Mouse (Mus musculus) forebrain, embryonic 10.5 days (tissue): ENCODE measurements around the gene Tdrkh. TPM values are rescaled to one million over a fixed set of nuclear protein-coding genes. Genes with fewer than 3 reads are reported as not detected.

Experiments used
- DNase-seq: peaks from one replicate; pipeline ENCODE4 v3.0.0-alpha.2; 2017; ENCODE audit warnings: low spot score; ENCODE audit errors: extremely low spot score
- H3K27ac ChIP-seq: fragments of 300-500 bp; sonication (generic); 2 replicates; pipeline ENCODE4 v1.5.1; 2016; ENCODE audit warnings: mild to moderate bottlenecking
- H3K27me3 ChIP-seq: fragments of 300-500 bp; sonication (generic); 2 replicates; pipeline ENCODE4 v1.6.1; 2016; ENCODE audit warnings: mild to moderate bottlenecking; ENCODE audit not compliant: poor library complexity, severe bottlenecking
- H3K36me3 ChIP-seq: fragments of 300-500 bp; sonication (generic); replicated peaks from 2 replicates; pipeline ENCODE4 v1.6.1; 2016; ENCODE audit warnings: mild to moderate bottlenecking, moderate library complexity
- H3K4me1 ChIP-seq: fragments of 300-500 bp; sonication (generic); 2 replicates; pipeline ENCODE4 v1.6.1; 2016
- H3K4me3 ChIP-seq: fragments of 300-500 bp; sonication (generic); 2 replicates; pipeline ENCODE4 v1.5.1; 2016; ENCODE audit warnings: mild to moderate bottlenecking, moderate library complexity
- H3K9me3 ChIP-seq: fragments of 300-500 bp; sonication (generic); 2 replicates; pipeline ENCODE4 v1.6.1; 2016; ENCODE audit warnings: mild to moderate bottlenecking, moderate library complexity
- WGBS: fragments of 180-500 bp; shearing (Covaris S2); methylation state at CpG from one replicate; pipeline ENCODE4 v1.1.7; 2016; 5-methylcytosine and 5-hydroxymethylcytosine counted together
- polyA plus RNA-seq: library from polyadenylated mRNA; unstranded; fragments of >200 nt; fragmentation: Nextera tagmentation; extraction: Ambion mirVana; gene quantifications from 2 replicates; pipeline ENCODE4 v1.2.1, GENCODE M21; 2016

Gene Tdrkh
- polyA plus RNA-seq, 1 experiment from 2014 or later: 38.1 TPM

- no peaks in the 10 kb centered on the region for H3K36me3 ChIP-seq
- no peak for DNase-seq
- peaks cover 12% of the 10 kb centered on the region for H3K27me3 ChIP-seq
- no peak overlapping the region for H3K4me3 ChIP-seq
- H3K4me1 ChIP-seq: peaks cover 55% of the 10 kb centered on the region
- no peak overlapping the region for H3K27ac ChIP-seq
- 87% methylated on average over 5 of the region's 5 CpGs for WGBS
- H3K9me3 ChIP-seq: no peaks in the 10 kb centered on the region
Measured at GRCm38 (mm10) chr3:94473567-94474232, 60.6 kb downstream of the Tdrkh start.

GRCm38 (mm10) chr3:94476301-94477035 is 63.4 kb downstream of the Tdrkh start:
- no peak overlapping the region for H3K4me3 ChIP-seq
- peaks cover 40% of the 10 kb centered on the region for H3K27me3 ChIP-seq
- WGBS: 80% methylated on average over 8 of the region's 8 CpGs
- H3K36me3 ChIP-seq: no peaks in the 10 kb centered on the region
- peaks cover 77% of the 10 kb centered on the region for H3K4me1 ChIP-seq
- H3K9me3 ChIP-seq: no peaks in the 10 kb centered on the region
- DNase-seq: no peak
- H3K27ac ChIP-seq: no peak overlapping the region

GRCm38 (mm10) chr3:94477444-94477843 is 64.4 kb downstream of the Tdrkh start:
- WGBS: 56% methylated on average over 4 of the region's 4 CpGs
- H3K4me3 ChIP-seq: peak overlapping the region; percentile 59; the same call in 1 of the 2 replicates

GRCm38 (mm10) chr3:94477981-94478422 is 64.9 kb downstream of the Tdrkh start, which contains the start of gene Celf3:
Gene Celf3, plus strand, starts transcription at chr3:94478295.
- Histone ChIP-seq H3K4me3 (peak within 1 kb of the TSS; percentile 59), H3K9me3 (no peaks in the 10 kb centered on the region), H3K4me1 (peaks cover 82% of the 10 kb centered on the region), H3K27ac (peak within 1 kb of the TSS; percentile 86), H3K36me3 (no peaks in the 10 kb centered on the region), H3K27me3 (peaks cover 43% of the 10 kb centered on the region)
- 1% methylated on average over 14 of the region's 14 CpGs for WGBS
- DNase-seq: peak; percentile 70

More at GRCm38 (mm10) chr3:94477444-94477843, 64.4 kb downstream of the Tdrkh start:
- peak overlapping the region; percentile 86 for H3K27ac ChIP-seq
- H3K9me3 ChIP-seq: no peaks in the 10 kb centered on the region
- H3K27me3 ChIP-seq: peaks cover 44% of the 10 kb centered on the region
- no peaks in the 10 kb centered on the region for H3K36me3 ChIP-seq
- H3K4me1 ChIP-seq: peaks cover 82% of the 10 kb centered on the region
- no peak for DNase-seq

- DNase-seq: no peak
- Histone ChIP-seq H3K9me3 (no peaks in the 10 kb centered on the region), H3K36me3 (no peaks in the 10 kb centered on the region), H3K4me1 (peaks cover 82% of the 10 kb centered on the region), H3K27me3 (peaks cover 43% of the 10 kb centered on the region), H3K4me3 (peak overlapping the region; percentile 59), H3K27ac (peak overlapping the region; percentile 86)
- 6% methylated on average over 9 of the region's 9 CpGs for WGBS
Measured at GRCm38 (mm10) chr3:94478591-94479169, 65.6 kb downstream of the Tdrkh start.

GRCm38 (mm10) chr3:94479564-94479963 is 66.5 kb downstream of the Tdrkh start:
- H3K36me3 ChIP-seq: no peaks in the 10 kb centered on the region
- H3K9me3 ChIP-seq: no peaks in the 10 kb centered on the region
- no peak for DNase-seq
- peak overlapping the region; percentile 86; the same call in 1 of the 2 replicates for H3K27ac ChIP-seq
- H3K4me1 ChIP-seq: peaks cover 88% of the 10 kb centered on the region
- peak overlapping the region; percentile 59 for H3K4me3 ChIP-seq
- H3K27me3 ChIP-seq: peaks cover 43% of the 10 kb centered on the region
- WGBS: 7% methylated on average over 11 of the region's 11 CpGs

- 10% methylated on average over 16 of the region's 16 CpGs for WGBS
- Histone ChIP-seq H3K27me3 (peaks cover 43% of the 10 kb centered on the region), H3K4me3 (peak within 1 kb of the TSS; percentile 59), H3K4me1 (peaks cover 96% of the 10 kb centered on the region), H3K9me3 (no peaks in the 10 kb centered on the region), H3K36me3 (peaks cover 2% of the 10 kb centered on the region; the same call in 1 of the 2 replicates), H3K27ac (peak within 1 kb of the TSS; percentile 86)
- no peak for DNase-seq
Measured at GRCm38 (mm10) chr3:94480291-94480884, 67.3 kb downstream of the Tdrkh start, which contains the start of gene Riiad1. Gene Riiad1, minus strand, starts transcription at chr3:94480341.

- peaks cover 8% of the 10 kb centered on the region; the same call in 1 of the 2 replicates for H3K36me3 ChIP-seq
- no peaks in the 10 kb centered on the region for H3K9me3 ChIP-seq
- H3K4me1 ChIP-seq: peaks cover 100% of the 10 kb centered on the region
- no peak overlapping the region for H3K4me3 ChIP-seq
- no peak for DNase-seq
- 62% methylated on average over 4 of the region's 4 CpGs for WGBS
- H3K27ac ChIP-seq: peak overlapping the region; percentile 66; the same call in 1 of the 2 replicates
- peaks cover 43% of the 10 kb centered on the region for H3K27me3 ChIP-seq
Measured at GRCm38 (mm10) chr3:94481429-94481828, 68.4 kb downstream of the Tdrkh start.

- Histone ChIP-seq H3K27ac (peak overlapping the region; percentile 85), H3K4me3 (no peak overlapping the region), H3K4me1 (peaks cover 98% of the 10 kb centered on the region), H3K9me3 (no peaks in the 10 kb centered on the region), H3K27me3 (peaks cover 43% of the 10 kb centered on the region), H3K36me3 (peaks cover 22% of the 10 kb centered on the region)
- 84% methylated on average over 17 of the region's 17 CpGs for WGBS
- DNase-seq: no peak
Measured at GRCm38 (mm10) chr3:94482764-94483385, 69.8 kb downstream of the Tdrkh start.

- 10% methylated on average over 20 of the region's 20 CpGs for WGBS
- peaks cover 93% of the 10 kb centered on the region for H3K4me1 ChIP-seq
- peak overlapping the region; percentile 32 for H3K4me3 ChIP-seq
- peak; percentile 96 for DNase-seq
- peaks cover 32% of the 10 kb centered on the region for H3K36me3 ChIP-seq
- H3K27me3 ChIP-seq: peaks cover 33% of the 10 kb centered on the region
- peak overlapping the region; percentile 85 for H3K27ac ChIP-seq
- no peaks in the 10 kb centered on the region for H3K9me3 ChIP-seq
Measured at GRCm38 (mm10) chr3:94483790-94484439, 70.8 kb downstream of the Tdrkh start.
